Mouse (Mus musculus) cerebellum, postnatal 25 days (tissue): Measurements from ENCODE around the gene Gm21671.
"Not testable (repeated sequence)": the region's sequence is repeated elsewhere in the genome, so short reads cannot be mapped to it uniquely, and the experiment has no call there.

Experiments
- DNase-seq, 2 experiments: peaks; one replicate each; pipeline ENCODE4 v3.0.0; 2021; ENCODE audit warnings: mixed read lengths in 2 of 2

Gm21671 gene

DNA sequence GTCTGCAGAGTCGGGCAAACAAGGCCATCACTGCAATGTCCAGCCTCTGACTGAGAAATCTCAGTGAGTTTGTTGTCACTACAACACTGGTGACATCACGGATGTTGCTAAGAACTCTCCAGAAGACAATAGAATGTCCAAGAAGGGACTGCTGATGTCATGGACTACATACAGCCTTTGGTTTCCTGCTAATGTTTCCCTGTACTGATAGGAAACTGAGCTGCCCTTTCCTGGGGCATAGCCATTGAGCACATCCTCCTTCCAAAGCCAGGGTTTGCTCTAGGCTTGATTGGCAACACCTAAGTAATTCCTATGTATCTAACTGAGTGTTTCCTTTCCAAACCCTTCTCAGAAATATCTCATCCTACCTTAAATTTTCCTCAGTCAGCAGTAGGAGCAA is at the start of gene Gm21671:
TSS of gene Gm21671 (minus strand) at position 101 of the 400 bp plus-strand sequence.
- DNase-seq = not testable (repeated sequence)

DNA sequence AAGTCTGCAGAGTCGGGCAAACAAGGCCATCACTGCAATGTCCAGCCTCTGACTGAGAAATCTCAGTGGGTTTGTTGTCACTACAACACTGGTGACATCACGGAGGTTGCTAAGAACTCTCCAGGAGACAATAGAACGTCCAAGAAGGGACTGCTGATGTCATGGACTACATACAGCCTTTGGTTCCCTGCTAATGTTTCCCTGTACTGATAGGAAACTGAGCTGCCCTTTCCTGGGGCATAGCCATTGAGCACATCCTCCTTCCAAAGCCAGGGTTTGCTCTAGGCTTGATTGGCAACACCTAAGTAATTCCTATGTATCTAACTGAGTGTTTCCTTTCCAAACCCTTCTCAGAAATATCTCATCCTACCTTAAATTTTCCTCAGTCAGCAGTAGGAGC is 34.3 kb upstream of the Gm21671 start, which contains the start of gene Gm21698:
TSS of gene Gm21698 (minus strand) at position 101 of the 400 bp plus-strand sequence.
- DNase-seq = not testable (repeated sequence)

DNA sequence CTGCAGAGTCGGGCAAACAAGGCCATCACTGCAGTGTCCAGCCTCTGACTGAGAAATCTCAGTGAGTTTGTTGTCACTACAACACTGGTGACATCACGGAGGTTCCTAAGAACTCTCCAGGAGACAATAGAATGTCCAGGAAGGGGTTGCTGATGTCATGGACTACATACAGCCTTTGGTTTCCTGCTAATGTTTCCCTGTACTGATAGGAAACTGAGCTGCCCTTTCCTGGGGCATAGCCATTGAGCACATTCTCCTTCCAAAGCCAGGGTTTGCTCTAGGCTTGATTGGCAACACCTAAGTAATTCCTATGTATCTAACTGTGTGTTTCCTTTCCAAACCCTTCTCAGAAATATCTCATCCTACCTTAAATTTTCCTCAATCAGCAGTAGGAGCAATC is 18.3 kb upstream of the Gm21671 start, which contains the start of gene Gm21680:
TSS of gene Gm21680 (minus strand) at position 101 of the 400 bp plus-strand sequence.
- not testable (repeated sequence) for DNase-seq

DNA sequence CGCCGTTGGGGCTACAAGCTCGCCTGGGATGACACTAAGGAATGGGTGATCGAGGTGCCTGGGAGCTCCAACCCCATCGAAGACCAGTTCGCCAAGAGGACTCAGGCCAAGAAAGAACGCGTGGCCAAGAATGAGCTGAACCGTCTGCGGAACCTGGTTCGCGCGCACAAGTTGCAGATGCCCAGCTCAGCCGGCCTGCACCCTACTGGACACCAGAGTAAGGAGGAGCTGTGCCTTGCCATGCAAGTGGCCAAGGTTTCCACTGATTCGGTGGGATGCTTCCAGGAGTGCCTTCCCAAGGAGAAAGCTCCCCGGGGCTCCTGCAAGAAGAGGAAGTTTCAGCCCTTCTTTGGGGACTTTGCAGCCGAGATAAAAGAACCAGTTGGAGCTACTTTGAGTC is 2.8 kb upstream of the Gm21671 start:
- not testable (repeated sequence) for DNase-seq

DNA sequence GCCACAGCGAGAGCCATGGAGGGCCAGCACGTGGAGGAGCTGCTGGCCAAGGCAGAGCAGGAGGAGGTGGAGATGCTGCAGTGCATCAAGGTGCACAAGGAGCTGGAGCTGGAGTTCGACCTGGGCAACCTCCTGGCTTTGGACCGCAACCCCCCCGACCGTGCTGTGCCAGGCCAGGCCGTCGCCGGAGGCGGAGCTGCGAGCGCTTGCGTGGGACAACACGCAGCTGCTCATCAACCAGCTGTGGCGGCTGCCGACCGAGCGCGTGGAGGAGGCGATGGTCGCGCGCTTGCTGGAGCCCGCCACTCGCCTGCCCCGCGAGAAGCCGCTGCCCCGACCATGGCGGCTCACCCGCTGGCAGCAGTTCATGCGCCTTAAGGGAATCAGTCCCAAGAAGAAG is 2.4 kb upstream of the Gm21671 start:
- DNase-seq = peak; percentile 9 to 12

DNA sequence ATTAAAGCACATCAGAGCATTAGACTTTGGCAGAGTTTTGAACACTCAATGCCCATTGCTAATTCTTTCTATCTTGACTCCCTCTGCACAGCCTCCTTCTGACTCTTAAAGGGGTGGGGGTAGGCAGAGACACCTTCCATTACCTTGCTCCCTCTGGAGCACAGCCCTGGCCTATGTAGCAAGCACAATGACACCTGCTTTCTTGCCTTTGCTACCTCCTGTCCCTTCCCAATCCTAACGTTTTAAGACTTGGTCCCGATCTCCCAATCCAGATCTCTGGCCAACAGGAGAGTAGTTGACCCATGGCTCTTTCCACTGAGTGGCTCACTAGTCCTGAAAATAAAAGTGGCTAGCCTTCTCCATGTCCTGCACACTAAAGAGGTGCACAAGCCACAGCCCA is 8.8 kb downstream of the Gm21671 start:
- not testable (repeated sequence) for DNase-seq

DNA sequence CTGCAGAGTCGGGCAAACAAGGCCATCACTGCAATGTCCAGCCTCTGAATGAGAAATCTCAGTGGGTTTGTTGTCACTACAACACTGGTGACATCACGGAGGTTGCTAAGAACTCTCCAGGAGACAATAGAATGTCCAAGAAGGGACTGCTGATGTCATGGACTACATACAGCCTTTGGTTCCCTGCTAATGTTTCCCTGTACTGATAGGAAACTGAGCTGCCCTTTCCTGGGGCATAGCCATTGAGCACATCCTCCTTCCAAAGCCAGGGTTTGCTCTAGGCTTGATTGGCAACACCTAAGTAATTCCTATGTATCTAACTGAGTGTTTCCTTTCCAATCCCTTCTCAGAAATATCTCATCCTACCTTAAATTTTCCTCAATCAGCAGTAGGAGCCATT is 11.9 kb downstream of the Gm21671 start, which contains the start of gene Gm21663:
TSS of gene Gm21663 (minus strand) at position 101 of the 400 bp plus-strand sequence.
- DNase-seq = not testable (repeated sequence)
